Mouse (Mus musculus) kidney, postnatal 0 days (tissue): ENCODE data around the gene Wipf2. TPM values are rescaled to one million over a fixed set of nuclear protein-coding genes. Genes with fewer than 3 reads are reported as not detected.

Experiments
- ATAC-seq: fragments of 200-750 bp; cut with Nextera tagmentation; replicated peaks from 2 replicates; pipeline ENCODE4 v1.8.0; 2017; ENCODE audit warnings: low read depth, moderate number of reproducible peaks, moderate TSS enrichment, moderate library complexity; ENCODE audit not compliant: low FRiP score
- DNase-seq: peaks from one replicate; pipeline ENCODE4 v3.0.0-alpha.2; 2016; ENCODE audit warnings: low spot score
- H3K27ac ChIP-seq: fragments of 300-500 bp; sonication (generic); 2 replicates; pipeline ENCODE4 v1.5.1; 2014; ENCODE audit warnings: mild to moderate bottlenecking
- H3K27me3 ChIP-seq: fragments of 300-500 bp; sonication (generic); 2 replicates; pipeline ENCODE4 v1.6.1; 2014; ENCODE audit warnings: low read length, mixed read lengths; ENCODE audit not compliant: insufficient read depth
- H3K36me3 ChIP-seq: fragments of 300-500 bp; sonication (generic); 2 replicates; pipeline ENCODE4 v1.6.1; 2014; ENCODE audit warnings: low read length, mixed read lengths; ENCODE audit not compliant: insufficient read depth
- H3K4me1 ChIP-seq: fragments of 300-500 bp; sonication (generic); replicated peaks from 2 replicates; pipeline ENCODE4 v1.6.1; 2014; ENCODE audit warnings: antibody characterized with exemption, low read length, mixed read lengths; ENCODE audit not compliant: insufficient read depth
- H3K4me2 ChIP-seq: fragments of 300-500 bp; sonication (generic); 2 replicates; pipeline ENCODE4 v1.6.1; 2014; ENCODE audit warnings: mild to moderate bottlenecking, low read length, moderate library complexity, mixed read lengths
- H3K4me3 ChIP-seq: fragments of 300-500 bp; sonication (generic); replicated peaks from 2 replicates; pipeline ENCODE4 v1.5.1; 2014; ENCODE audit warnings: low read depth, low read length
- H3K9ac ChIP-seq: fragments of 300-500 bp; sonication (generic); 2 replicates; pipeline ENCODE4 v1.6.1; 2014; ENCODE audit warnings: low read depth, low read length
- H3K9me3 ChIP-seq: fragments of 300-500 bp; sonication (generic); replicated peaks from 2 replicates; pipeline ENCODE4 v1.6.1; 2016; ENCODE audit warnings: low read length, inconsistent platforms, mixed read lengths
- CTCF ChIP-seq: IDR thresholded peaks from 2 replicates; pipeline ENCODE4 v1.5.1; 2016; ENCODE audit warnings: antibody characterized with exemption, low read depth, mild to moderate bottlenecking, moderate library complexity
- WGBS: fragments of 180-500 bp; shearing (Covaris S2); extraction: QIAGEN DNeasy Blood & Tissue Kit; methylation state at CpG from one replicate; pipeline ENCODE4 v1.1.7; 2014; 5-methylcytosine and 5-hydroxymethylcytosine counted together
- polyA plus RNA-seq: library from polyadenylated mRNA; unstranded; fragments of >200 nt; fragmentation: Nextera tagmentation; extraction: Ambion mirVana; gene quantifications from 2 replicates; pipeline ENCODE4 v1.2.1, GENCODE M21; 2015

The Wipf2 gene
- polyA plus RNA-seq, 1 experiment from 2014 or later = 3.4 TPM

DNA sequence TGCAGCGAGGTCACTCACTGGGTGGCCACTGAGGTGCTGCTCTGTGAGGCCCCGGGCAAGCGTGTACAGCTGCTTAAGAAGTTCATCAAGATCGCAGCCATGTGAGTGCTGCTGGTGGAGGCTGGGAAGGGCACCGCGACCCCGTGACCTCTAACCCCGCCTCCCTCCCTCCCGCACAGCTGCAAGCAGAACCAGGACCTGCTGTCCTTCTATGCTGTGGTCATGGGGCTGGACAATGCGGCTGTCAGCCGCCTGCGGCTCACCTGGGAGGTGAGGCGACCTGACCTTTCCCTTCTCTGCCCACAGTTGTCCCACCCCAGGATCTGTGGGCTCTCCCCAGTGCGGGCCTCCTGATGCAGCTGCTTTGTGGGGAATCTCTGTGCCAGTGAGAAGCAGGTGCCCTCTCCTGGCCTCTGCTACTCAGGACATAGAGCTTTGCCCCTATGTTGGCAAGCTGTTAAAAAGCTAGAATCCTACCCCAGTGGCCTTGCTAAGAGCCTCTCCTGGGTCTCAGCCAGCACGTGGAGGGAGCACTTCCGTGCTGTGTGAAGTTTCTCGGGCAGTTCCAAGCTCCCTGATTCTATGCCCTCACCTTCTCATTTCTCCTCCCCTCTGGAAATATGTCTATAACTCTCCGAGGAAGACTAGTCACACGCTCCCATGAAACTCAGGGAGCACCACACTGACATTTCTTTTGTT is 14.1 kb upstream of the Wipf2 start:
- WGBS = 11% methylated on average over 19 of the region's 19 CpGs
- Histone ChIP-seq H3K4me1 (0 out of 2 replicates have a peak, but pooled peaks cover 5% of the 10 kb centered on the region), H3K27me3 (no peaks in the 10 kb centered on the region), H3K9ac (no peak overlapping the region), H3K36me3 (no peaks in the 10 kb centered on the region), H3K27ac (no peak overlapping the region), H3K9me3 (no peaks in the 10 kb centered on the region), H3K4me3 (no peak overlapping the region), H3K4me2 (no peak overlapping the region)
- peak; percentile 27; the same call in 1 of the 2 replicates for TF ChIP-seq CTCF
- ATAC-seq = 0 out of 2 replicates have a peak, but pooled peaks have one; percentile 26
- no peak for DNase-seq

DNA sequence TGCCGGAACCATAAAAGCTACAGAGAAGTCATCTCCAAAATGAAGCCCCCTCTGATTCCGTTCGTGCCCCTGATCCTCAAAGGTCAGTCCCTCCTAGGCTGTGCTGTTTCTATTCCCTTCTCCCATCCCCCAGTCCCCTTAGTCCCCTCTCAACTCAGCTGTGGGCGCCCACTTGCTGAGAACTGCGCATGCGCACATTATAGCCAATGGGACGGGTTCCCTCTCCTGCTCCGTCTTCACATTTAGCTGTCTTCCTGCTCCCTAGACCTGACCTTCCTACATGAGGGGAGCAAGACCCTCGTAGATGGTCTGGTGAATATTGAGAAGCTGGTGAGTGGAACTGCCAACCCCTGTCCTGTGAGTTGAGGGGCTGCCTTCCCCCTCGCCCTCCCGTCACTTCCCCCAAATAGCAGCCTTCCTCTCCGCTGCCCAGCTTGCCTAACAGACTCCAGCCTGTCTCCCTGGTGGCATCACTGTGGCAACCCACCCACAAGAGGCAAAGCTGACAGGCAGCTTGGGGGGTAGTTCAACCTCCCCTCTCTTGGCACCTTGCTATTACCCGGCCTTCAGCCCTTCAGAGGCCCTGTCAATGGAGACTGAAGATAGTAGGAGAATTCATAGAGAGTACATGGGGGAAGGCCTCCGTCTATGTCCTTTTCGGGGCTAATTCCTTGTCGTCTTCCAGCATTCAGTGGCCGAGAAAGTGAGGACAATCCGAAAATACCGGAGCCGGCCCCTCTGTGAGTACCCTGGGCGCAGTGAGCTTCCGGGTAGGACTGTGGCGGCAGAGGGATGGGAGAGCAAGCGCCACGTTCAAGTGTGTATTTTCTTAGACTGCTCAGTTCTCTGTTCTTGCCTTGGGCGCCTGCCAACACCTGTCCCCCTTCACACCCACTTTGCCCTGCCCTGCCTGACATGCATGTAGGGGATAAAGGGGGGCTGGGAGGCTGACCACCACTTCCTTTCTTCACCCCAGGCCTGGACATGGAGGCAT is 13.0 kb upstream of the Wipf2 start:
- Histone ChIP-seq H3K4me1 (0 out of 2 replicates have a peak, but pooled peaks cover 5% of the 10 kb centered on the region), H3K9me3 (no peaks in the 10 kb centered on the region), H3K27ac (no peak overlapping the region), H3K27me3 (no peaks in the 10 kb centered on the region), H3K36me3 (no peaks in the 10 kb centered on the region), H3K4me2 (no peak overlapping the region), H3K4me3 (no peak overlapping the region), H3K9ac (no peak overlapping the region)
- no peak for DNase-seq
- 67% methylated on average over 26 of the region's 26 CpGs for WGBS
- ATAC-seq = no peak
- no peak for TF ChIP-seq CTCF

DNA sequence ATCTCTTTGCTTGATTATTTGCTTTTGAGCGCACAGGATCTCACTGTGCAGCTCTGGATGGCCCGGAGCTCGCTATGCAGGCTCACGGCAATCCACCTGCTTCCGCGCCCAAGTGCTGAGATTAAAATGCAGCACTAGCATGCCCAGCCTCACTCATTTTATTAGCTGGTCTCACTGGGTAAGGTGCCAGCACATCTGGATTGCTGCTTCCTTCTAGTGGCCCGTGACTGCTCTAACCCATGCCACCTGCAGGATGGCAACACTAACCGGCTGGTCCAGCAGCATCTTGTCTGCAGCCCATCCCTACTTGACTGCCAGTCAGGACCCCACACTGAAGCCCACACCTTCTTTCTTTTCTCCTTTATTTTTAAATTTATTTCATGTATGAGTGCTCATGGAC is 9.3 kb upstream of the Wipf2 start:
- Histone ChIP-seq H3K36me3 (no peaks in the 10 kb centered on the region), H3K9ac (no peak overlapping the region), H3K4me3 (no peak overlapping the region), H3K27ac (no peak overlapping the region), H3K4me2 (no peak overlapping the region), H3K4me1 (0 out of 2 replicates have a peak, but pooled peaks cover 4% of the 10 kb centered on the region), H3K9me3 (no peaks in the 10 kb centered on the region), H3K27me3 (no peaks in the 10 kb centered on the region)
- 91% methylated on average over 8 of the region's 8 CpGs for WGBS
- DNase-seq = no peak
- TF ChIP-seq CTCF = no peak
- ATAC-seq = no peak

DNA sequence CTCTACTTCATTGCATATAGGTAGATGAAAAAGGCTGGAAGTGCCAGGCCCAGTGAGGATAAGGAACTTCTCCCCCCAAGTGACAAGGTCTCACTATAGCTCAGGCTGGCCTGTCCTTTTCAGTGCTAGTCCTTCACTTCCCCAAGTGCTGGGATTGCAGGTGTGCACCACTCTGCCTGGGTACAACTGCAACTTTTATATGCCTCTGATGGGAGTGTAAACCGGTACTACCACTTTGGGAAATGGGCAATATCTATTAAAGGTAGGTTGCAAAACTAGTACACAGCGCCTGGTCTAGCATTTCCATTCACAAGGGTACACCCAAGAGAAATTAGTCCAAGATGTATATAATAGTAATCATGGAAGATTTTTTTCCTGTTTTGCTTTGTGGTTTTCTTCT is 8.8 kb upstream of the Wipf2 start:
- H3K9ac ChIP-seq = no peak overlapping the region

DNA sequence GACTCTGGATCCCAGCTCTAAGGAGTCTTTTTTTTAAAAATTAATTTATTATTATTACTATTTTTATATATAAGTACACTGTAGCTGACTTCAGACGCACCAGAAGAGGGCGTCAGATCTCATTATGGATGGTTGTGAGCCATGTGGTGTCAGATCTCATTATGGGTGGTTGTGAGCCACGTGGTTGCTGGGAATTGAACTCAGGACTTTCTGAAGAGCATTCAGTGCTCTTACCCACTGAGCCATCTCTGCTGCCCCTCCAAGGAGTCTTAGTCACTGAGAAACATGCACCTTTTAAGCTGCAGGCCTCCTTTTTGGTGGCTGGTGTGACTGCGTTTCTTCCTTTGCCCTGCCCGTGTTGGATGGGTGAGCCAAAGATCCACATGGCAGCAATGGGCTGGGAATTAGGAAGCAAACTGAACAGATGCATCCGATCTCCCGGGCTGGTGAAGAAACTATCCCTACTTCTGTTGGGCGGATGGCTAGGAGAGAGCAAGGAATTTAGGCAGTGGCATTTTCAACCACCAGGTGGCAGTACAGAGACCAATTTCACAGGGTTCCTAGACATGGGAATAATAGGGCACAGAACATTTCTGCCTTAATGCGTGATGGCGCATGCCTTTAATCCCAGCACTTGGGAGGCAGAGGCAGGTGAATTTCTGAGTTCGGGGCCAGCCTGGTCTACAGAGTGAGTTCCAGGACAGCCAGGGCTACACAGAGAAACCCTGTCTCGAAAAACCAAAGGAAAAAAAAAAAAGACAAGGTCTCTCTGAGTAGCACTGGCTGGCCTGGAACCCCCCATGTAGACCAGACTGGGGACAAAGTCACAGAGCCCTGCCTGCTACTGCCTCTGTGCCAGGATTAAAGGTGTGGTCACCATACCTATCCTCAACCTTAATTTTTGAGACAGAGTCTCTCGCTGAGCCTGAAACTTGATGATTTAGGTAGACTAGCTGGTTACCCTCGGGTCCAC is 4.4 kb upstream of the Wipf2 start:
- TF ChIP-seq CTCF = peak; percentile 93
- Histone ChIP-seq H3K9ac (no peak overlapping the region), H3K27ac (no peak overlapping the region), H3K36me3 (no peaks in the 10 kb centered on the region), H3K4me3 (no peak overlapping the region), H3K27me3 (no peaks in the 10 kb centered on the region), H3K4me1 (0 out of 2 replicates have a peak, but pooled peaks cover 6% of the 10 kb centered on the region), H3K9me3 (no peaks in the 10 kb centered on the region), H3K4me2 (no peak overlapping the region)
- 32% methylated on average over 14 of the region's 14 CpGs for WGBS
- ATAC-seq (no peak; the same call in 1 of the 2 replicates), DNase-seq (peak; percentile 94)

More for the DNA sequence above, 8.8 kb upstream of the Wipf2 start:
- no peak overlapping the region for H3K4me2 ChIP-seq
- H3K4me1 ChIP-seq = no peaks in the 10 kb centered on the region
- ATAC-seq = no peak
- DNase-seq = no peak
- H3K27ac ChIP-seq = no peak overlapping the region
- no peak overlapping the region for H3K4me3 ChIP-seq
- 88% methylated on average over 2 of the region's 2 CpGs for WGBS
- no peaks in the 10 kb centered on the region for H3K27me3 ChIP-seq
- H3K36me3 ChIP-seq = no peaks in the 10 kb centered on the region
- TF ChIP-seq CTCF = no peak
- H3K9me3 ChIP-seq = no peaks in the 10 kb centered on the region
